Mouse (Mus musculus) B cell, adult 2 months (primary cell): ENCODE measurements around the gene Prc1.

Experiments
- DNase-seq, 2 experiments: peaks; one replicate each; pipeline ENCODE4 v3.0.0; 2022

Prc1 gene

DNA sequence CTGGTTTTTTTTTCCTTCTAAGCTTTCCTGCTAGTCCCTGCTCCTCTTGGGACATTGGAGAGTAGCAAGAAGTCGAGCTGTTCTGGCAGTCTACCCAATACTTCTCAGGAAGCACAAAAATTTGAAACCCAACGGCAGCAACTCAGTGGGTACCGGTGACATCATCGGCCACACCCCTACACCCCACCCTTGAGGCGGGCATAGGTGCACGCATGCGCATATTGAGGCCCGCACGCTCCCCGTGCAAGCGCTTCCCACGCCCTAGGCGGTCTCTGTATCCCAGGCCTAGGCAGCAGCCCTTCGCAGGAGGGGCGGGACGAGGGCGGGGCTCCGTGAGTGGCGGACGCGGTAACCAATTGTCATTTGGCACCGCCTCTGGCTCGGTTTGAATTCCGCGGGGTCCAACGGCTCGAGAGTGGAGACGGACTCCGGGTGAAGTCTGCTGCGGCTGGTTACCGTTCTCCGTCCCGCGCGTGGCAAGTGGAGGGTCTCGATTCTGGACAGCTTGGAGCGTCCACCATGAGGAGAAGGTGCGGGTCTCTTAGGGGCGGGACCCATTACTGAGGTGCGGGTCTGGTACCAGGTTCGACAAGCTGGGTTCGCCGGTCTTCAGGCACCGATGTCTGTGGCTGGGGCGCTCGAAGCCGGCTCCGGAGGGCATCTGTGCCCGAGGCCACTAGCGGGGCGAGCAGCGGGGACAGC lies at the start of gene Prc1:
Prc1 (plus strand) TSS at position 389 of the 702 bp plus-strand sequence.
- DNase-seq, result peak; percentile 98 to 99

DNA sequence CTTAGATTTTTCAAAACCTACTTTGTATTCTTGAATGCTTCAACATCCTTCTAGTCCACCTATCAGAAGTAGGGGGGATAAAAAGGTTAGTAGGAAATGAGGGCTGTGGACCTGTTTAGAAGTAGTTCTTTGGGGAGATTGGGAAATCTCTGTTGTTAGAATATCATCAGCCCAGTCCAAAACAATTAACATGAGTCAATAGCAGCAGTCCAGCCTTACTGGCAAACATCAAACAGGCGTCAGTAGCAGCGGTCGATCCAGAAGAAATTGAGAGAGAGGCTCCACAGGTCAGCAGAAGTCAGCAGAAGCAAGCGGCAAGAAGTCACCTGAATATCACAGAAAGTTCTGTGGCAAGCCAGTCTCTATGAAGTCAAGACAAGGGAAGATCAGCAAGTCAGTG lies 49.4 kb upstream of the Prc1 start:
- no peak for DNase-seq

DNA sequence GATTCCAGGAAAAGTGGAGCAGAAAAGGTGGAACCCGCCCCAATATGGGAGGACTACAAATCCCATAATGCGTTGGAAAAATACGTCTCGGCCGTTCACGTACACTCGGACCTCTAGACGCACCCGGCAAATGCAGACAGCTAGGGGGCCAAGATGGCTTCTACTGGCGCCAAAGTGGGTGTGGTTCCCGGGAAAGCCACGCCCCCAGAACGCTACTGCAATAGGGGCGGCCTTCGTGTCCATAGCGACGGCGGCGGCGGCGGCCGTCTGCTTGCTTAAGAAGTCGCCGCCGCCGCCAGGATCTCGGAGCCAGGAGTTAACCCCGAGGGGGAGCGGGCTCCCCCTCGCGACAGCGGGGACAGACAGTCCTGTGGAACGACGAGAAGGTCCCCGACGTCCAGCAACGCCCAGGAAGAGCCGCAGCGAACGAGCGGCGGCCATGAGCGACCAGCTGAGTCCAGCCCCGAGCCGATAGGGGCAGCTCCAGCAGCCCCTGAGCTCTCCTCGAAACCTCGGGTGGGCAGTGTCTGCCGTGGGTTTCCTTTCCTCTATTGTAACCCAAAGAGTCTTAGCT lies 48.0 kb upstream of the Prc1 start, which contains the start of gene Ttll13:
Ttll13 (plus strand) TSS at position 229 of the 574 bp plus-strand sequence.
- peak; percentile 96 to 97 for DNase-seq

DNA sequence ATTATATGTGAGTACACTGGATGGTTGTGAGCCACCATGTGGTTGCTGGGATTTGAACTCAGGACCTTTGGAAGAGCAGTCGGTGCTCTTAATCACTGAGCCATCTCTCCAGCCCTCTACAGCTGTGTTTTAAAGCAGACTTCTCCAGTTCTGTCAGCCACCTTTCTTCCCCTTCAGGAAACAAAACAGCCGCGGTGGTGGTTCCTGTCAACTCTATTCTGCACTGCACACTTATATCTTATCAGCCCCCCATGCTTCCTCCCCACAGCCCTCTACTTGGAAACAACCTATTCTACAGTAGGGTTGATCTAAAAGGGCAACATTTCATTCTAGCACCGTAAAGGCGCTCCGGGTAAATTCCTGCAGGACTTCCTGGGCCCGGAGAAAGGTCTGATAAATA lies 47.4 kb upstream of the Prc1 start:
- DNase-seq, result no peak

DNA sequence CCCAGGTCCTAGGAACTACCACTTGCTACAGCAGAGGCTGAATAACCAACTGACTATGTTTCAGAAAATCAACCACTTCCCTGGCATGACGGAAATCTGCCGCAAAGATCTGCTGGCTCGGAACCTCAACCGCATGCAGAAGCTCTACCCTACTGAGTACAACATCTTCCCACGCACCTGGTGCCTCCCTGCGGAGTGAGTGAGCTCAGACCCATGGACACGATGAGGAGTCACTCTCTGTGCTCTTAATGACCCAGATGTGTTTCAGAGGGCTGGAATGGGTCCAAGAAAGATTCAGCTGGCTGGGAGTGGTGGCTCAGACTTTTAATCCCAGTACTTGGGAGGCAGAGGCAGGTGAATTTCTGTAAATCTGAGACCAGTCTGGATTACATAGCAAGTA lies 41.8 kb upstream of the Prc1 start:
- no peak for DNase-seq

DNA sequence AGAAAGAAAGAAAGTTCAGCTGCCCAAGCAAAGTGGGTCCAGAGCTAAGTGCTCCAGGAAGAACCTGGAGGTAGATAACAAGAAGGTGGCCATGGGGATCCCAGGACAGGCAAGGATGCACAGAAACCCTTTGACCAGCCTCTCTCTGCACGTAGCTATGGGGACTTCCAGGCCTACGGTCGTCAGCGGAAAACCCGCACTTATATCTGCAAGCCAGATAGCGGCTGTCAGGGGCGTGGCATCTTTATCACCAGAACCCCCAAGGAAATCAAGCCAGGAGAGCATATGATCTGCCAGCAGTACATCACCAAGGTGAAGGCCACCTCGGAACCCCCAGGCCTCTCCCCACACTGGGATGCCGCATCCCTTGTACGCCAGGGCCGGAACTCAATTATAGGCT lies 41.4 kb upstream of the Prc1 start:
- DNase-seq, result no peak

DNA sequence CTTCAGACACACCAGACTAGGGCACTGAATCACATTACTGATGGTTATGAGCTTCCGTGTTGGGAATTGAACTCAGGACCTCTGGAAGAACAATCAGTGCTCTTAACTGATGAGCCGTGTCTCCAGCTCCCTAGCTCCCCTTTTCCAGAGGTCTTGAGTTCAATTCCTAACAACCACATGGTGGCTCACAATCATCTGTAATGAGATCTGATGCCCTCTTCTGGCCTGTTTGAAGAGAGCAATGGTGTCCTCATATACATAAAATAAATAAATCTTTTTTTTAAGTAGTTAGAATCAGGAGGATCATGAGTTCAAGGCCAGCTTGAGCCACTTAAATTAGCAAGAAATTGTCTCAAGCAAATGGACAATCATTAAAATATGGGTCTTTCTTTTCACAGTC lies 38.3 kb upstream of the Prc1 start:
- peak; percentile 33 to 35 for DNase-seq

DNA sequence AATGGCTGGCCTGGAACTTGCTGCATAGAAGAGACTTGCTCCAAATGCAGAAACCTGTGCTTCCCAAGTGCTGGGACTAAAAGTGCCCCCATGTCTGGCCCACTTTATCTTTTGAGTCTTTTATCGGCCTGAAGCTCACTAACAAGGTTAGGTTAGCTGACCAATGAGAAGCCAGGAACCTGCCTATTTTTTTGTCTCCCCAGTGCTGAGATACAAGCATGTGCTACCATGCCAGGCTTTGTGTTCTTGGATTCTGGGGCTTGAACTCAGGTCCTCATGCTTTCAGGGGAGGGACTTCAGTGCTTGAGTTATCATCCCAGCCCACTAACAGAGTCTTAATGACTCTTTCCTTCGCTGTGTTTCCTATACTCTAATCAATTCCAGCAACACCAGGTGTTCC lies 36.5 kb upstream of the Prc1 start:
- no peak for DNase-seq

DNA sequence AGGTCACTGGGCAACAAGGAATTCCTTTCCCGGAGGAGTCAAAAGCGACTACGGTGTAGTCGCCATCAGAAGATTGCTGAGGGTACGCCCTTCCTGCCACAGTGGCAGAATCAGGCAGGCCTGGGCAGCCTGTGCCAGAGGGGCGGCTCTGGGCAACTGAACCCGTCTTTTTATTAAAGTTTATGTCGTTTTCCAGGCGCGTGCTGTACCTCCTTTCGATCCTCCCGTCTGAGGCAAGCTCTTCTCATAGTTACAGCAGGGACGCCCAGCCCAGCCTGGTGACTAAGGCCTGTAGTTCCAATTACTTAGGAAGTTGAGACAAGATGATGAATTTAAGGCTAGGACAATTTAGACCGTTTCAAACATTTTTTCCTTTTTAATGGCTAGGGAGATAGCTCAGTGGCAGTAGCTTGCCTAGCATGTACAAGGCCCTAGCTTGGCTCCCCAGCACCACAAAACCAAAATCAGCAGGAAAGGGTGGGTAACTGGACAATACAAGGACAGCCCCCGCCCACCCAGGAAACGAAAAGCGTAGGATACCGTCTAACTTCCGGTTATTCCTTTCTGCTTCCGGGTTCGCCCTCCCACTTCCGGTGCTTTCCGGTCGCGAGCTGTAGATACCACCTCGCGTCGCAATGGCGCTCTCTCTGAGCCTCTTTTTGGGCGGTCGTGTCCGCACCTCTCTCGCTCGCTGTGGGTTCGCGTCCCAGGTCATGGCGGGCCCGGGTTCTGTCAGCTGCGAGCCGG lies 33.5 kb upstream of the Prc1 start, which contains the start of gene Ngrn:
Ngrn (plus strand) TSS at position 591 of the 747 bp plus-strand sequence.
- peak; percentile 81 to 83 for DNase-seq

DNA sequence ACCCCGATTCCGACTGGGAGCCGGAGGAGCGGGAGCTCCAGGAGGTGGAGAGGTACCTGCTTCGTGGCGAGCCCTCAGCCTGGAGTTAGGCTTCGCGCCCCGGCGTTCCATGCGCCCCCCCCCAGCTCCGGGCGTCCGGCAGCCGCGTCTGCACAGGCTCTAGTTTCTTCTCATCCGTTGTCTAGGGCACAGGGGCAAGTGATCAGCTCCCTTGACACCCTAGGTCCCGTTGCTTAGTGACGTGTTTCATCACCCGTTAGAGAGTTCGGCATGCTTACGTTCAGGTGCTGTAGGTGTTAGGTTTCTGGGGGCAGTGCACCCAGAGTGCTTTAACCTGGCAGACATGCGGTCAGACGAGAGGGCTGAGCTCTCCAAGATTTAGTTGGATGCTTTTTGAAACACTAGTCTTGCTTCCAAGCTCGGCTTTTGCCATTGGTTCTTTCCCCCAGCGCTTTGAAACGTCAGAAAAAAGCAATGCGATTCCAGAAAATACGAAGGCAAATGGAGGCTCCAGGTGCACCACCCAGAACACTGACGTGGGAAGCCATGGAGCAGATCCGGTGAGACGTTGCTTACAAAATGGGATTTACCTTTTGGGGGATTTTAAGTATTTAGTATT lies 32.8 kb upstream of the Prc1 start:
- no peak for DNase-seq

DNA sequence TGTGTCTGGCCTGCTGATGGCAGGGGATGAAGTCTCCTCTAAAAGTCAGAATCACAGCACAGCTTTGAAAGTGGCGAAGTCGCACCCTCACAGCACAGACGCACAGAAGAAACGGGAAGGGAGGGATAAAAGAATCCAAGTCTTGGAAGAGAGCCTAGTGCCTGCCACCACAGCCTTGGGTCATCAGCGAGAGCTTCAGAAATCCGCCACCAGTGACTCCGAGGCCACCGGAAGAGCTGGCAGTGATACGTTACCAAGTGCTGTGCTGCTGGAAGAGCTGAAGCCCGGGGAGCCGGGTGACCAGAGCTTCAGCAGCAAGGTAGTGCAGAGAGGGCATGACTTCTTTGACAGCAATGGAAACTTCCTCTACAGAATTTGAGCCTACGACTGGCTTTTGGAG lies 29.6 kb upstream of the Prc1 start:
- DNase-seq, result no peak

DNA sequence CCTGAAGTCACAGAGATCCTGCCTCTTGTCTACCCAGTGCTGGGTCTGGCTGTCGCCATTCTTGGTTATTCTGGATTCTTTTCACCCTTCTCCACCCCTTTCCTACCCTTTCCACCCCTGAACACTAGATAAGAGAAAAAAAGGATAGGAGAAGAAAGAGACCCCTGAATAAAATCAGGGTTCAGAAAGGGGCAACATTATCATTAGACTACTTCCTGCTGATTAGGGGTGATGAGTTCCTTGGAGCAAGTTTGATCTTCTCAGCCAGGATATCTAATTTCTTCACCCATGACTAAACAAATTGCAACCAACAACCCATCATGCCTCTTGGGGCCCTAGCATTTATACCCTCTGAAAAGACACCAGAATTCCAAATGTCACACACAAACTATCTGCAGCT lies 26.5 kb upstream of the Prc1 start:
- no peak for DNase-seq

DNA sequence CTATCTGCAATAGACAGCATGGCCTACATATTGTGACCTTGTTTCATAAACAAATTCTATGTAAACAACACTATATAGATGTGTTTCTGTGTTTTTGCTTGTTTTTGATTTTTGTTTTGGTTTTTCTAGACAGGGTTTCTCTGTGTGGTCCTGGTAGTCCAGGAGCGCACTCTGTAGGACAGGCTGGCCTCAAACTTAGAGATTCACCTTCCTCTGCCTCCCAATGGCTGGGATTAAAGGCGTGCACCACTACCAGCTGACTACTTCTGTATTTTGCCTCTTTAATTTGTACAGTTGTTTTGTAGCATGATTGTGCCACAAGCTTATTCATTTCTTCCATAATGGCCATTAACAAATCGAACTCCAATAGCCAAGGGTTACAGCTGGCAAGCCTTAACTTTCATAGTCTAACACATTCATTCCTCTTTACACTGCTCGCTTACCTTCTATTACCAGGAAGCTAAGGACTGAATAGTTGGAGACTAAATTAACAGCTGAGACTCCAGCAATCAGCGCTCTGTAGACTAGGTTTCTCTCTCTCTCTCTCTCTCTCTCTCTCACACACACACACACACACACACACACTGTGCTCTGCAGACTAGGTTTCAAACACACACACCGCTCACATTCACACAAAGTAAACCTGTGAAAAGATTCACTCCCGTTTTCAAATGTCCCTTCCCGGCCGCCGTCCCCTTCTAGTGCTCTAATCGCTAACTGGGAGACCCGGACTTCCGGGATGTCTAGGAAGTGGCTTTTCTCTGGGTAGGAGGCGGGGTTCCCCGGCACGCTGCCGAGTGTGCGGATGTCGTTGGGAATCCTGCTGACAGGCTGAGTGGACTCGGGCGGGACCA lies 25.1 kb upstream of the Prc1 start, which contains the start of gene Vps33b:
Vps33b (plus strand) TSS at position 753 of the 854 bp plus-strand sequence.
- peak; percentile 92 to 94 for DNase-seq

DNA sequence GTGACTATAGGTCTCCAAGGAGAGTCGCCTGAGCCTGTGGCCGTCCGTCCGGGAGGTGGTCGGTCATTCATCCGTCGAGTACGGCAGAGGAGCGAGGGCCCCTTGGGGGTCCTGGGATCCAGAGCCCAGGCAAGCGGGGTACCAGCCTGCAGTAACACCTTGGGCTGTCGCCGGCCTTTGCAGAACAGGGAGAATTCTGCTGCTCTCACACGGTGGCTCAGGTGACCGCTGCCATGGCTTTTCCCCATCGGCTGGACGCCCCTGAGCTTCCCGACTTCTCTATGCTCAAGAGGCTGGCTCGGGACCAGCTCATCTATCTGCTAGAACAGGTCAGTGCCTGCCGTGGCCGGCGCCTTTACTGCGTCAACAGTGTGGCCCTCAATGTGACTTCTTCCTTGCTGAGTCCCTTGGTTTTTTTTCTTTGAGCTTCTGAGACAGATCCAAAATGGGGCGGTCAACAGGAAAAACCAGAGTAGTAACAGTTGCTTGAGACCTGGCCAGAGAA lies 24.4 kb upstream of the Prc1 start:
- DNase-seq, result no peak

DNA sequence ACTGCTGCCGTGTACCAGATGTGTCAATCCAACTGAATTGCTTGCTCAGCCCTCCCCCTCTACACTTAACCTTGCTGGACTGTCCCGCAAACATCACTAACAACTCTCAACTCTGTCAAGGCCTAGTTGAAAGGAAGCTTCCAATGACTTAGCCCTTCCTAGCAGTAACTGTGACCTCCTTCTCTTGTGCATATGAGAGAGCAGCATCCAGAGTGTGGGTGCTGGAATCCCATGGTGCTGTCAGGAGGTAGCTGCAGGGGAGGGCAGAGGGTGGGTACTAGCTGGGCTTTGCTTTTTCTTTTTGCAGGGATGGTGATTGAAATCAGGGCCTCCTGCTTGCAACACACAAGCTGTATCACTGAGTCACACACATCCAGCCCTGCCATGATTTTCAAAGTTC lies 20.8 kb upstream of the Prc1 start:
- DNase-seq, result no peak

DNA sequence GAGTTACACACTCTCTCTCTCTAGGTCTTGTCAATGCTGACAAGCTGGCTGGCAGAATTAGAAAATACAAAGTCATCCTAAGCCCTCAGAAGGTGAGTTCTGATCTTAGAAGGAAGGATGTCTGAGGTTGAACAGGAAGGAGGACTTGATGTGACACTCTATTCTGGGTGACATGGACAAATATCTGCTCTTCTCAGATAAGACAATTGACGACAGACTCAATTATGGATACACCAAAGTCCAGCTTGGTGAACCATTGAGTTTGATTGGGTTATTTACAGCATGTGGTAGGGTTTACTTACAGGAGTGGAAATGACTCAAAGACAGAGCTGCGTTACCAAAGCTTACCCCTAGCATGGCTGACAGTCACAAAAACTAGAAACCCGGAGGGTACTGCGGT lies 17.9 kb upstream of the Prc1 start:
- DNase-seq, result no peak

DNA sequence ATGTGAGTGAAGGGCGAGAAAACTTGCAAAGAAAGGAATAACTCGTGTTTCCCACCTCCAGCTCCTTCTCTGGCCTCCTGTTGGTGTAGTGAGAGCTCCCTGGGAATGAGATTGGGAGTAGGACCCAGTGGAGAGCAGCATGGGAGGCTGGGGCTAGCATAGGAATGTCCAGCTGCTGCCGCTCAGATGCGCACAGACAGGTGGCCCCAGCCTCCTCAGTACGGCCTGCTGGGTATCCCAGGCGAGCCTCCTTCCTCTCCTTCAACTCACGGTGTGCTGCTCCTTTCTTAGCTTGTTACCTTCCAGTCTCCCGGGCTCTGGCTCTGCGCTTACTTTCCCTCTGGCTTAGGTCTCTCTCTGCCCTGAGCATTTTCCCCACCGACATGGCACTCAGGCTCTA lies 14.2 kb upstream of the Prc1 start:
- no peak for DNase-seq

DNA sequence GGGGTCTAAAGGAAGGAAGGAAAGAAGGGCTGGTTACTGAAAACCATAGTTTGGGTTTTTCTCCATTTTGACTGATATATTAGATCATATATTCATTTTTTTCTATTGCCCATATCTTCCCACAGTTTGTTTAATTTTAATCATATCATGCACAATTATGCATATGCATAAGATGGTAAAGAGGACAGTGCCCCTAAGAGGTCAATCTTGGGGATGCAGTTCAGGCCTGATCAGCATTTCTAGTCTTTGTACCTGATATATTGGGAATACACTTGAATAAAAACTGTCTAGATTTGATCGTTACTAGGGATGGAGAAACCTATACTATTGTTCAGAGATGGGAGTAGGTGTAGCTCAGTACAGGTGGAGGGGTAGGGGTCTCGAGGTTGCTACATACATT lies 13.3 kb upstream of the Prc1 start:
- peak in 1 of 2 experiments; percentile 36 for DNase-seq

DNA sequence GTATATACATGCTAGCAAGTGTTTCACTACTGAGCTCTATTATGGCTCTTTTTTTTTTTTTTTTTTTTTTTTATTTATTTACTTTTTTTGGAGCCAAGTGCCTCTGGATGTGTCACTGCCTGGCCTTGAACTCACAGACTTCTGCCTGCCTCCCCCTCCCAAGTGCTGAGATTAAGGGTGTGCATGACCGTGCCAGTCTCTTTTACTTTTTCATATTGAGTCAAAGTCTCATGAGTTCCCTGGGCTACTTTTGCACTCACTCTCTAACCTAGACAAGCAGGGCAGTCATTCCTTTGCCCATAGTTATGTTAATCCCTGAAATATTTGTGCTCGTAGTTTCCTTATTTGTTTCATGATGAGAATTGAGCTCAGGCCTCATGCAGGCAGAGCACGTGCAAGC lies 12.6 kb upstream of the Prc1 start:
- DNase-seq, result no peak

DNA sequence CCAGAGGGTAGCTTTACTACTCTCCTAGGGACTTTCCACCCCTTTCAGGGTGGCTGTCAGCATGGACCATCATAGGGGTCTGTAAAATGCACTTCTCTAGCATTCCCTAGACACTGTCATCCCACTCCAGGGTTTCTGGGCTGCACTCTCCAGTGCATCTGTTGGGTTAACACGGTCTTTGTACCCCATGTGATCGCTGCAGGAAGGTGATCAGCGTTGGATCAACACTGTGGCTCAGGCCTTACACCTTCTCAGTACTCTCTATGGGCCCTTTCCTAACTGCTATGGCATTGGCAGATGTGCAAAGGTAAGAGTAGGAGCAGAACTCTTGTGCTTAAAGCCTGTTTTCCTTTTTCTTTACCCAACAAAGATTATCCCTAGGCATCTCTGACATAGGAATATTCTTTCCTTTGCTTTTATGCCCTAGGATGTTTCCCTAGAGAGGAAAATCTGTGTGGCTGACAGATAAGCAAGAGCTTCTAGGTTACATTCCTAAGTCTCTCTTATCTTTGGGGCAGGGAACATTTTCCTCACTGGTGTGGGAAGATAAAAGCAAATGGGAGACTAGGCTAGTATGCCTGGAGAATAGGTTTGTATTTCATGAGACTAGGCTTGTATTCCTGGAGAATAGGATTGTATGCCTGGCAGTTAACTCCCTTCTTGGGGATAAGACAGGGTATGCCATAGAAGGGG lies 10.9 kb upstream of the Prc1 start:
- DNase-seq, result no peak

DNA sequence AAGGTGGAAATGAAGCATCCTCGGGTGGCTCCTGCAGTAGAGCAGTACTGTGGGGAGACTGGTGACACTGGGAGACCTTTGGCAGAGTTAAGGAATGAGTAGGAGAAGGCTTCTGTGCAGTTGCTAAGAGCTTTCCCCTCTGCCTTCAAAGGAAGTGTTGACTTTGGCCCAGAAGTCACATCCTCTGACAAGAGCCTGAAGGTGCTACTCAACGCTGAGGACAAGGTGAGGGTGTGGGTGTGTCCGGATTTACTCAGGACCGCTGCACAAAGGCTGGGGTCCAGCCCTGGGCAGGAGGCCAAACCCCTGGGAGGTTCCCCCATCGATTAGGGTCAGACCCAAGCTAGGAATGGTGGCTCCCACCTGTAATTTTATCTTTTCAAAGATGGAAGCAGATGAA lies 9.9 kb upstream of the Prc1 start:
- no peak for DNase-seq

DNA sequence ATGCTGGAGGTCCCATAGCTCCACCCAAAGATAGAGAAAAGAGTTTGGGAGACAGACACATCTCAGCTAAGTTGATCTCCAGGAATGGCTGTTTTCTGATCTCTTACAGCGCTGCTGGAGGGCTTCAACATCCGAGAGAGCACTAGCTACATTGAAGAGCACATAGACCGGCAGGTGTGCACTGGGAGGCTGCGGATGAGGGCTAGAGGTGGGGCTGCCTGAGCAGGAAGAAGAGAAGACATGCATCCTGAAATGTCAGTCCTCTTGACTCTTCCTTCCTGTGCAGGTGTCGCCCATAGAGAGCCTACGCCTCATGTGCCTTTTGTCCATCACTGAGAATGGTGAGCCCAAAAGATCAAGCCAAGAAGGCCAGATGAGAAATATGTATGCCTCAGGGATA lies 8.5 kb upstream of the Prc1 start:
- no peak for DNase-seq
